ENCODE assay signal across 10 mouse cellular contexts in genomic region chr3:100462235-100463083, GRCm38 (mm10). TPM values are rescaled to one million over a fixed set of nuclear protein-coding genes. Genes with fewer than 3 reads are reported as not detected.
A peak's percentile ranks its signal among the peaks of the same experiment; 100 is the strongest.
DNase-seq lines count a peak whose midpoint lies in the region; TF ChIP-seq lines count a peak whose summit lies in the region.
"Had no signal": no experiment of that assay in that cellular context is flagged by ENCODE, and none has a peak within 500 bp of the region (broad histone marks: within the 10 kb centered on the region; RNA-seq: fewer than 3 reads in every experiment).

No protein-coding gene starts in this region.

- TF ChIP-seq CTCF in cerebellum, adult 2 months (IDR thresholded peaks at IDR 0.05; ENCODE audit: borderline replicate concordance, insufficient read depth, low read depth, low read length): no peak
- no peak for TF ChIP-seq CTCF in testis, adult 2 months (IDR thresholded peaks at IDR 0.05; ENCODE audit: control insufficient read depth, insufficient read depth, insufficient replicate concordance, low read depth, low read length)

- no peak overlapping the region for H3K4me3 ChIP-seq in cerebellum, adult 2 months (replicated peaks; ENCODE audit: insufficient read depth, low read depth, low read length)
- no peak overlapping the region for H3K4me3 ChIP-seq in testis, adult 2 months (ENCODE audit: control insufficient read depth, low read depth, low read length)
- H3K4me3 ChIP-seq in limb, embryonic 10.5 days: no peak overlapping the region
- H3K4me3 ChIP-seq: limb, embryonic 15.5 days had no signal

- no peaks in the 10 kb centered on the region for H3K9me3 ChIP-seq in limb, embryonic 10.5 days (replicated peaks)
- H3K9me3 ChIP-seq: limb, embryonic 15.5 days had no signal

- peaks cover 8% of the 10 kb centered on the region for H3K4me1 ChIP-seq in cerebellum, adult 2 months (ENCODE audit: control insufficient read depth, insufficient read depth, low read length)
- peaks cover 2% of the 10 kb centered on the region; the same call in 1 of the 2 replicates for H3K4me1 ChIP-seq in testis, adult 2 months (ENCODE audit: control insufficient read depth, insufficient read depth, low read length)
- H3K4me1 ChIP-seq in limb, embryonic 10.5 days: peaks cover 17% of the 10 kb centered on the region

- DNase-seq in cerebellum, adult 2 months: peak; percentile 28 to 38
- no peak for DNase-seq in cerebellum, adult 8-10 months
- no peak for DNase-seq in testis, postnatal 14 days (ENCODE audit: low spot score)
- DNase-seq in limb, embryonic 10.5 days (ENCODE audit: low spot score): no peak
- peak; percentile 37 for DNase-seq in yolk sac, embryonic 10.5 days (ENCODE audit: low spot score)
- no peak for DNase-seq in spleen, postnatal 10 days (ENCODE audit: low spot score in 2 of 2)
- no peak for DNase-seq in thymus, postnatal 14 days
- DNase-seq: adrenal gland, adult 8-10 months had no signal

- H3K27ac ChIP-seq in cerebellum, adult 2 months (ENCODE audit: insufficient read depth, low read length): no peak overlapping the region
- peak overlapping the region; percentile 3; the same call in 1 of the 2 replicates for H3K27ac ChIP-seq in testis, adult 2 months (ENCODE audit: control insufficient read depth, insufficient read depth, low read depth, low read length)
- H3K27ac ChIP-seq in limb, embryonic 10.5 days: peak overlapping the region; percentile 65; the same call in 1 of the 2 replicates
- H3K27ac ChIP-seq: limb, embryonic 15.5 days had no signal

- H3K27me3 ChIP-seq in cerebellum, adult 2 months (ENCODE audit: control insufficient read depth, insufficient read depth, low read length): no peaks in the 10 kb centered on the region
- no peaks in the 10 kb centered on the region for H3K27me3 ChIP-seq in testis, adult 2 months (ENCODE audit: control insufficient read depth, insufficient read depth, low read length)
- H3K27me3 ChIP-seq in limb, embryonic 10.5 days (ENCODE audit: low read depth, poor library complexity, severe bottlenecking): no peaks in the 10 kb centered on the region
- H3K27me3 ChIP-seq: limb, embryonic 15.5 days had no signal

- TF ChIP-seq POLR2A in cerebellum, adult 2 months (IDR thresholded peaks at IDR 0.05; ENCODE audit: borderline replicate concordance, insufficient read depth, low read length): no peak
- TF ChIP-seq POLR2A in testis, adult 2 months (IDR thresholded peaks at IDR 0.05; ENCODE audit: control insufficient read depth, low read depth, low read length): no peak

- no peaks in the 10 kb centered on the region for H3K36me3 ChIP-seq in testis, adult 2 months (ENCODE audit: control insufficient read depth, insufficient read depth, low read length)
- H3K36me3 ChIP-seq in limb, embryonic 10.5 days: no peaks in the 10 kb centered on the region
- H3K36me3 ChIP-seq: limb, embryonic 15.5 days had no signal

- 20% methylated on average over 8 of the region's 8 CpGs for WGBS in cerebellum, adult 2 months
- WGBS in limb, embryonic 10.5 days: 86% methylated on average over 8 of the region's 8 CpGs

RNA-seq across cellular contexts. Expression of gene Tent5c, which starts 26.7 kb away (rescaled TPM):
- polyA plus RNA-seq in cerebellum, adult 2 months (2012; rRNA removed): 0.81 and 0.88 TPM in 2 replicates
- polyA plus RNA-seq in testis, adult 2 months (2012; rRNA removed): 240 and 248 TPM in 2 replicates
- 1.0 and 2.0 TPM in 2 replicates for polyA plus RNA-seq in limb, embryonic 10.5 days (2016; fragmentation: Nextera tagmentation; extraction: Ambion mirVana)

Comparison
In these comparisons a context has a peak if more than half of its experiments do, and no peak if none do; other contexts are left out.
1. DNase-seq: peak in cerebellum, adult 2 months (2 of 2) and yolk sac, embryonic 10.5 days (single experiment); none in cerebellum, adult 8-10 months (single experiment), testis, postnatal 14 days (single experiment), limb, embryonic 10.5 days (single experiment), spleen, postnatal 10 days (0 of 2) and thymus, postnatal 14 days (single experiment).
2. RNA of gene Tent5c, which starts 26.7 kb away (polyA plus RNA-seq): 240 to 248 TPM in testis, adult 2 months; 1.0 to 2.0 TPM in limb, embryonic 10.5 days and 0.81 to 0.88 TPM in cerebellum, adult 2 months; every median in the first group is over 10 times any median in the second.